ENCODE assay signal across 27 mouse cellular contexts in the genomic region with DNA sequence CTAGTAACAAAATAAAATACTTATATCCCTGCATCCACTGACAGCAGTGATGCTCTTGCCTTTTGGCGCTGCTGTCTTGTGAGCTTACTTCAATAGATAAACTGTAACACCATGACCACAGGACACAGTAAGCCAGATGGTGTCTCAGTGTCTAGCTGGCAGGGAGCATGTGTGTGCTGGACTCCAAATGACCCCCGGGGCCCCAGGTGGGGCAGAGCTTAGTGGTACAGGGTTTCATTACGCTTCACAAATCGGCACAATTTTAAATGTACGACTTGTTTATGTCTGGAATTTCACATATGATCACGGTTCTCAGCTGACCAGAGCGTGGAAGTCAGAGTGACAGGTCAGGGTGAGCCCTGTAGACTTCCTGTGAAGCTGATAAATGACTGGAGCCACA.
DNase-seq lines count a peak whose midpoint lies in the region; ATAC-seq and TF ChIP-seq lines count a peak whose summit lies in the region.
"Had no signal": no experiment of that assay in that cellular context is flagged by ENCODE, and none has a peak within 500 bp of the region (broad histone marks: within the 10 kb centered on the region; RNA-seq: fewer than 3 reads in every experiment).

No protein-coding gene starts in this region.

- peak; percentile 56 for DNase-seq in hindbrain, postnatal 0 days (ENCODE audit: low spot score)
- DNase-seq in cerebellum, adult 2 months = peak; percentile 58 to 77
- peak; percentile 75 to 79 for DNase-seq in cerebellum, postnatal 25 days
- no peak for DNase-seq in adrenal gland, postnatal 10 days
- no peak for DNase-seq in kidney, postnatal 14 days
- DNase-seq: adrenal gland, adult 8-10 months; gastrocnemius, postnatal 14 days; heart, adult 18-20 months; heart, postnatal 10 days; kidney, adult 8-10 months; kidney, postnatal 10 days; layer of hippocampus, postnatal 36 days; lung, adult 18-20 months; lung, postnatal 10 days; thymus, postnatal 25 days had no signal

- no peaks in the 10 kb centered on the region for H3K4me1 ChIP-seq in hindbrain, postnatal 0 days (ENCODE audit: insufficient read depth, low read length)
- H3K4me1 ChIP-seq in hindbrain, embryonic 13.5 days (replicated peaks) = no peaks in the 10 kb centered on the region
- H3K4me1 ChIP-seq in cerebellum, adult 2 months (ENCODE audit: control insufficient read depth, insufficient read depth, low read length) = peaks cover 10% of the 10 kb centered on the region
- H3K4me1 ChIP-seq: forebrain, embryonic 15.5 days; heart, embryonic 12.5 days; hindbrain, embryonic 12.5 days; intestine, embryonic 15.5 days; limb, embryonic 13.5 days; liver, embryonic 12.5 days; midbrain, embryonic 13.5 days; stomach, embryonic 15.5 days had no signal

- TF ChIP-seq CTCF in hindbrain, postnatal 0 days (IDR thresholded peaks at IDR 0.05; ENCODE audit: low read depth) = no peak
- TF ChIP-seq CTCF in cerebellum, adult 2 months (IDR thresholded peaks at IDR 0.05; ENCODE audit: borderline replicate concordance, insufficient read depth, low read depth, low read length) = no peak

- H3K9ac ChIP-seq in hindbrain, postnatal 0 days (replicated peaks; ENCODE audit: low read length) = no peak overlapping the region
- H3K9ac ChIP-seq in hindbrain, embryonic 13.5 days = no peak overlapping the region
- H3K9ac ChIP-seq: forebrain, embryonic 15.5 days; heart, embryonic 12.5 days; hindbrain, embryonic 12.5 days; intestine, embryonic 15.5 days; limb, embryonic 13.5 days; liver, embryonic 12.5 days; midbrain, embryonic 13.5 days; stomach, embryonic 15.5 days had no signal

- WGBS in hindbrain, postnatal 0 days = 58% methylated on average over 7 of the region's 7 CpGs
- 63% methylated on average over 7 of the region's 7 CpGs for WGBS in hindbrain, embryonic 13.5 days
- WGBS in cerebellum, adult 2 months = 11% methylated on average over 7 of the region's 7 CpGs

- no peak for TF ChIP-seq POLR2A in cerebellum, adult 2 months (IDR thresholded peaks at IDR 0.05; ENCODE audit: borderline replicate concordance, insufficient read depth, low read length)

- no peaks in the 10 kb centered on the region for H3K9me3 ChIP-seq in hindbrain, postnatal 0 days (ENCODE audit: low read length)
- H3K9me3 ChIP-seq in hindbrain, embryonic 13.5 days = no peaks in the 10 kb centered on the region
- H3K9me3 ChIP-seq: forebrain, embryonic 15.5 days; heart, embryonic 12.5 days; hindbrain, embryonic 12.5 days; intestine, embryonic 15.5 days; limb, embryonic 13.5 days; liver, embryonic 12.5 days; midbrain, embryonic 13.5 days; stomach, embryonic 15.5 days had no signal

- ATAC-seq in hindbrain, postnatal 0 days = peak; percentile 72
- no peak for ATAC-seq in hindbrain, embryonic 13.5 days (ENCODE audit: low FRiP score)
- ATAC-seq in cerebellum, adult (ENCODE audit: insufficient number of reproducible peaks, low FRiP score, low TSS enrichment) = peak; percentile 81
- ATAC-seq in monocyte, adult 5-6 weeks (replicated peaks; ENCODE audit: insufficient number of reproducible peaks, low FRiP score, low TSS enrichment, poor library complexity, severe bottlenecking) = no peak
- ATAC-seq: forebrain, embryonic 15.5 days; intestine, embryonic 15.5 days; liver, embryonic 12.5 days; midbrain, embryonic 13.5 days had no signal

- H3K27ac ChIP-seq in hindbrain, postnatal 0 days = no peak overlapping the region
- no peak overlapping the region for H3K27ac ChIP-seq in hindbrain, embryonic 13.5 days
- no peak overlapping the region for H3K27ac ChIP-seq in cerebellum, adult 2 months (ENCODE audit: insufficient read depth, low read length)
- H3K27ac ChIP-seq: forebrain, embryonic 15.5 days; hindbrain, embryonic 12.5 days; intestine, embryonic 15.5 days; layer of hippocampus, adult 2 months; limb, embryonic 13.5 days; liver, embryonic 12.5 days; midbrain, embryonic 13.5 days; stomach, embryonic 15.5 days had no signal

- H3K27me3 ChIP-seq in hindbrain, postnatal 0 days (ENCODE audit: insufficient read depth, low read length) = no peaks in the 10 kb centered on the region
- H3K27me3 ChIP-seq in hindbrain, embryonic 13.5 days = no peaks in the 10 kb centered on the region
- no peaks in the 10 kb centered on the region for H3K27me3 ChIP-seq in cerebellum, adult 2 months (ENCODE audit: control insufficient read depth, insufficient read depth, low read length)
- H3K27me3 ChIP-seq: forebrain, embryonic 15.5 days; heart, embryonic 12.5 days; hindbrain, embryonic 12.5 days; intestine, embryonic 15.5 days; limb, embryonic 13.5 days; liver, embryonic 12.5 days; midbrain, embryonic 13.5 days; stomach, embryonic 15.5 days had no signal

- H3K36me3 ChIP-seq in hindbrain, postnatal 0 days (ENCODE audit: insufficient read depth, low read length) = no peaks in the 10 kb centered on the region
- H3K36me3 ChIP-seq in hindbrain, embryonic 13.5 days = no peaks in the 10 kb centered on the region
- H3K36me3 ChIP-seq: forebrain, embryonic 15.5 days; heart, embryonic 12.5 days; hindbrain, embryonic 12.5 days; intestine, embryonic 15.5 days; limb, embryonic 13.5 days; liver, embryonic 12.5 days; midbrain, embryonic 13.5 days; stomach, embryonic 15.5 days had no signal

- no peak overlapping the region for H3K4me3 ChIP-seq in hindbrain, postnatal 0 days (ENCODE audit: low read length)
- H3K4me3 ChIP-seq in hindbrain, embryonic 13.5 days = no peak overlapping the region
- no peak overlapping the region for H3K4me3 ChIP-seq in cerebellum, adult 2 months (replicated peaks; ENCODE audit: insufficient read depth, low read depth, low read length)
- H3K4me3 ChIP-seq: forebrain, embryonic 15.5 days; heart, embryonic 12.5 days; hindbrain, embryonic 12.5 days; intestine, embryonic 15.5 days; layer of hippocampus, adult 2 months; limb, embryonic 13.5 days; liver, embryonic 12.5 days; midbrain, embryonic 13.5 days; stomach, embryonic 15.5 days had no signal

- no peak overlapping the region for H3K4me2 ChIP-seq in hindbrain, postnatal 0 days (ENCODE audit: low read depth, low read length)
- no peak overlapping the region for H3K4me2 ChIP-seq in hindbrain, embryonic 13.5 days
- H3K4me2 ChIP-seq: forebrain, embryonic 15.5 days; heart, embryonic 12.5 days; hindbrain, embryonic 12.5 days; intestine, embryonic 15.5 days; limb, embryonic 13.5 days; liver, embryonic 12.5 days; midbrain, embryonic 13.5 days; stomach, embryonic 15.5 days had no signal

Comparison
In these comparisons a context has a peak if more than half of its experiments do, and no peak if none do; other contexts are left out.
1. ATAC-seq: peak in hindbrain, postnatal 0 days (single experiment) and cerebellum, adult (single experiment); none in hindbrain, embryonic 13.5 days (single experiment) and monocyte, adult 5-6 weeks (single experiment).
2. DNase-seq: peak in hindbrain, postnatal 0 days (single experiment), cerebellum, adult 2 months (2 of 2) and cerebellum, postnatal 25 days (2 of 2); none in adrenal gland, postnatal 10 days (single experiment) and kidney, postnatal 14 days (single experiment).